Comparison of ENCODE assay signal across 9 mouse cellular contexts in genomic region chr10:81138821-81139528, GRCm38 (mm10). TPM values are rescaled to one million over a fixed set of nuclear protein-coding genes. Genes with fewer than 3 reads are reported as not detected.
A peak's percentile ranks its signal among the peaks of the same experiment; 100 is the strongest.
DNase-seq lines count a peak whose midpoint lies in the region; ATAC-seq and TF ChIP-seq lines count a peak whose summit lies in the region.
"Had no signal": no experiment of that assay in that cellular context is flagged by ENCODE, and none has a peak within 500 bp of the region (broad histone marks: within the 10 kb centered on the region; RNA-seq: fewer than 3 reads in every experiment).

No protein-coding gene starts in this region.

- H3K9me3 ChIP-seq in kidney, embryonic 14.5 days (ENCODE audit: control insufficient read depth, low read length): no peaks in the 10 kb centered on the region
- H3K9me3 ChIP-seq in hindbrain, embryonic 13.5 days: no peaks in the 10 kb centered on the region
- no peaks in the 10 kb centered on the region for H3K9me3 ChIP-seq in midbrain, embryonic 14.5 days (ENCODE audit: control insufficient read depth, low read length)

- DNase-seq in kidney, adult 11 months: no peak
- no peak for DNase-seq in midbrain, embryonic 14.5 days
- DNase-seq in urinary bladder, postnatal 36 days (ENCODE audit: low spot score in 2 of 2): no peak
- no peak for DNase-seq in layer of hippocampus, postnatal 36 days
- DNase-seq in ovary, postnatal 10 days (ENCODE audit: low spot score): no peak
- DNase-seq: thymus, postnatal 25 days had no signal

- WGBS in kidney, embryonic 14.5 days: 59% methylated on average over 11 of the region's 11 CpGs
- WGBS in hindbrain, embryonic 13.5 days: 53% methylated on average over 11 of the region's 11 CpGs
- WGBS in midbrain, embryonic 14.5 days: 60% methylated on average over 11 of the region's 11 CpGs

- no peak for TF ChIP-seq CTCF in cortical plate, adult 2 months (IDR thresholded peaks at IDR 0.05; ENCODE audit: extremely low read depth, insufficient read depth, low read length)

- H3K27me3 ChIP-seq in kidney, embryonic 14.5 days (ENCODE audit: control insufficient read depth, insufficient read depth, low read length): peaks cover 3% of the 10 kb centered on the region; the same call in 1 of the 2 replicates
- H3K27me3 ChIP-seq in hindbrain, embryonic 13.5 days: peaks cover 20% of the 10 kb centered on the region
- peaks cover 21% of the 10 kb centered on the region for H3K27me3 ChIP-seq in midbrain, embryonic 14.5 days (ENCODE audit: control insufficient read depth, insufficient read depth, low read length)

- H3K9ac ChIP-seq in kidney, embryonic 14.5 days (ENCODE audit: low read depth, low read length): peak overlapping the region; percentile 78
- H3K9ac ChIP-seq in hindbrain, embryonic 13.5 days: peak overlapping the region; percentile 93
- H3K9ac ChIP-seq in midbrain, embryonic 14.5 days (replicated peaks; ENCODE audit: low read length): peak overlapping the region; percentile 81

- H3K27ac ChIP-seq in kidney, embryonic 14.5 days (ENCODE audit: low read depth, low read length): peak overlapping the region; percentile 88
- H3K27ac ChIP-seq in cortical plate, adult 2 months (ENCODE audit: insufficient read depth, low read length): 0 out of 2 replicates have a peak overlapping the region, but pooled peaks have one; percentile 68
- H3K27ac ChIP-seq in hindbrain, embryonic 13.5 days: peak overlapping the region; percentile 90
- peak overlapping the region; percentile 82; the same call in 1 of the 2 replicates for H3K27ac ChIP-seq in midbrain, embryonic 14.5 days (replicated peaks; ENCODE audit: low read depth, low read length)

- peak overlapping the region; percentile 89 for H3K4me2 ChIP-seq in kidney, embryonic 14.5 days (replicated peaks; ENCODE audit: low read depth, low read length)
- peak overlapping the region; percentile 96 for H3K4me2 ChIP-seq in hindbrain, embryonic 13.5 days
- peak overlapping the region; percentile 71 for H3K4me2 ChIP-seq in midbrain, embryonic 14.5 days (ENCODE audit: low read length)

- H3K4me3 ChIP-seq in kidney, embryonic 14.5 days (ENCODE audit: low read length): peak overlapping the region; percentile 90
- H3K4me3 ChIP-seq in cortical plate, adult 2 months (ENCODE audit: insufficient read depth, low read length): peak overlapping the region; percentile 93
- peak overlapping the region; percentile 85 for H3K4me3 ChIP-seq in hindbrain, embryonic 13.5 days
- H3K4me3 ChIP-seq in midbrain, embryonic 14.5 days (replicated peaks; ENCODE audit: low read depth, low read length): peak overlapping the region; percentile 78

- ATAC-seq in kidney, embryonic 14.5 days (ENCODE audit: low FRiP score, low TSS enrichment): no peak
- ATAC-seq in hindbrain, embryonic 13.5 days (ENCODE audit: low FRiP score): no peak
- ATAC-seq in midbrain, embryonic 14.5 days (ENCODE audit: low FRiP score, low TSS enrichment): no peak

- TF ChIP-seq POLR2A in cortical plate, adult 2 months (IDR thresholded peaks at IDR 0.05; ENCODE audit: extremely low read depth, insufficient read depth, low read length): no peak

- H3K36me3 ChIP-seq in kidney, embryonic 14.5 days (ENCODE audit: control insufficient read depth, insufficient read depth, low read length): peaks cover 9% of the 10 kb centered on the region
- peaks cover 7% of the 10 kb centered on the region for H3K36me3 ChIP-seq in hindbrain, embryonic 13.5 days
- peaks cover 6% of the 10 kb centered on the region for H3K36me3 ChIP-seq in midbrain, embryonic 14.5 days (ENCODE audit: control insufficient read depth, insufficient read depth, low read length)

- H3K4me1 ChIP-seq in kidney, embryonic 14.5 days (ENCODE audit: control insufficient read depth, insufficient read depth, low read length): peaks cover 49% of the 10 kb centered on the region
- H3K4me1 ChIP-seq in cortical plate, adult 2 months (ENCODE audit: control insufficient read depth, insufficient read depth, low read length): peaks cover 7% of the 10 kb centered on the region
- peaks cover 62% of the 10 kb centered on the region for H3K4me1 ChIP-seq in hindbrain, embryonic 13.5 days (replicated peaks)
- H3K4me1 ChIP-seq in midbrain, embryonic 14.5 days (ENCODE audit: control insufficient read depth, insufficient read depth, low read length): peaks cover 30% of the 10 kb centered on the region

RNA-seq across cellular contexts. Expression of gene Zbtb7a, which starts 4.0 kb away (rescaled TPM):
- 16.1 and 18.1 TPM in 2 replicates for polyA plus RNA-seq in kidney, embryonic 14.5 days (2014; fragmentation: Nextera tagmentation; extraction: Ambion mirVana)
- polyA plus RNA-seq in cortical plate, adult 2 months (2012; rRNA removed): 46.9 and 49.9 TPM in 2 replicates
- polyA plus RNA-seq in hindbrain, embryonic 13.5 days (2015; fragmentation: Nextera tagmentation; extraction: Ambion mirVana): 13.2 and 13.5 TPM in 2 replicates
- polyA plus RNA-seq in midbrain, embryonic 14.5 days (2014; fragmentation: Nextera tagmentation; extraction: Ambion mirVana): 8.1 and 12.4 TPM in 2 replicates
- total RNA-seq in layer of hippocampus, postnatal 36 days (2021): 100 to 1,000 TPM; 109 to 116 TPM

RNA-seq across cellular contexts. Expression of gene Pias4, which starts 28.7 kb away (rescaled TPM):
- polyA plus RNA-seq in kidney, embryonic 14.5 days (2014; fragmentation: Nextera tagmentation; extraction: Ambion mirVana): 45.3 and 48.4 TPM in 2 replicates
- 21.3 and 22.5 TPM in 2 replicates for polyA plus RNA-seq in cortical plate, adult 2 months (2012; rRNA removed)
- 58.4 and 62.3 TPM in 2 replicates for polyA plus RNA-seq in hindbrain, embryonic 13.5 days (2015; fragmentation: Nextera tagmentation; extraction: Ambion mirVana)
- 49.2 and 55.7 TPM in 2 replicates for polyA plus RNA-seq in midbrain, embryonic 14.5 days (2014; fragmentation: Nextera tagmentation; extraction: Ambion mirVana)
- 10 to 100 TPM; 26.2 to 29.8 TPM for total RNA-seq in layer of hippocampus, postnatal 36 days (2021)

RNA-seq across cellular contexts. Expression of gene Map2k2, which starts 33.3 kb away (rescaled TPM):
- 187 and 208 TPM in 2 replicates for polyA plus RNA-seq in kidney, embryonic 14.5 days (2014; fragmentation: Nextera tagmentation; extraction: Ambion mirVana)
- polyA plus RNA-seq in cortical plate, adult 2 months (2012; rRNA removed): 192 and 201 TPM in 2 replicates
- polyA plus RNA-seq in hindbrain, embryonic 13.5 days (2015; fragmentation: Nextera tagmentation; extraction: Ambion mirVana): 224 and 227 TPM in 2 replicates
- polyA plus RNA-seq in midbrain, embryonic 14.5 days (2014; fragmentation: Nextera tagmentation; extraction: Ambion mirVana): 236 and 240 TPM in 2 replicates
- 100 to 1,000 TPM; 132 to 141 TPM for total RNA-seq in layer of hippocampus, postnatal 36 days (2021)

RNA-seq across cellular contexts. Expression of gene Eef2, which starts 37.5 kb away (rescaled TPM):
- 465 and 473 TPM in 2 replicates for polyA plus RNA-seq in kidney, embryonic 14.5 days (2014; fragmentation: Nextera tagmentation; extraction: Ambion mirVana)
- 1,040 and 1,088 TPM in 2 replicates for polyA plus RNA-seq in cortical plate, adult 2 months (2012; rRNA removed)
- 561 and 576 TPM in 2 replicates for polyA plus RNA-seq in hindbrain, embryonic 13.5 days (2015; fragmentation: Nextera tagmentation; extraction: Ambion mirVana)
- polyA plus RNA-seq in midbrain, embryonic 14.5 days (2014; fragmentation: Nextera tagmentation; extraction: Ambion mirVana): 479 and 528 TPM in 2 replicates
- 100 to 1,000 TPM; 868 to 892 TPM for total RNA-seq in layer of hippocampus, postnatal 36 days (2021)

RNA-seq across cellular contexts. Expression of gene Creb3l3, which starts 40.3 kb away (rescaled TPM):
- 0.11 and 0.24 TPM in 2 replicates for polyA plus RNA-seq in kidney, embryonic 14.5 days (2014; fragmentation: Nextera tagmentation; extraction: Ambion mirVana)
- polyA plus RNA-seq in cortical plate, adult 2 months (2012; rRNA removed): 0.42 TPM in 2 replicates
- polyA plus RNA-seq in hindbrain, embryonic 13.5 days (2015; fragmentation: Nextera tagmentation; extraction: Ambion mirVana): 0.26 and 0.41 TPM in 2 replicates
- 0.09 and 0.31 TPM in 2 replicates for polyA plus RNA-seq in midbrain, embryonic 14.5 days (2014; fragmentation: Nextera tagmentation; extraction: Ambion mirVana)
- total RNA-seq in layer of hippocampus, postnatal 36 days (2021): under 1 TPM; 0.52 to 0.71 TPM
